26 mouse cellular contexts compared by ENCODE assay signal in genomic region chr14:58124625-58125024, GRCm38 (mm10). TPM values are rescaled to one million over a fixed set of nuclear protein-coding genes. Genes with fewer than 3 reads are reported as not detected.
"Had no signal": no experiment of that assay in that cellular context is flagged by ENCODE, and none has a peak within 500 bp of the region (broad histone marks: within the 10 kb centered on the region; RNA-seq: fewer than 3 reads in every experiment).

No protein-coding gene starts in this region.

- H3K4me2 ChIP-seq: heart, embryonic 11.5 days; hindbrain, embryonic 12.5 days; hindbrain, embryonic 14.5 days; kidney, embryonic 15.5 days; limb, embryonic 12.5 days; liver, embryonic 11.5 days; liver, embryonic 13.5 days; liver, embryonic 15.5 days had no signal

- H3K9me3 ChIP-seq: hindbrain, embryonic 10.5 days; hindbrain, embryonic 12.5 days; kidney, embryonic 15.5 days; limb, embryonic 10.5 days; limb, embryonic 12.5 days; liver, embryonic 13.5 days; liver, embryonic 15.5 days had no signal

- H3K36me3 ChIP-seq: hindbrain, embryonic 10.5 days; hindbrain, embryonic 12.5 days; kidney, embryonic 15.5 days; limb, embryonic 10.5 days; limb, embryonic 12.5 days; liver, embryonic 13.5 days; liver, embryonic 15.5 days had no signal

- H3K27ac ChIP-seq: gastrocnemius, adult 2 months; heart, adult 2 months; hindbrain, embryonic 10.5 days; hindbrain, embryonic 12.5 days; hindbrain, embryonic 14.5 days; kidney, embryonic 15.5 days; kidney, postnatal 0 days; limb, embryonic 10.5 days; limb, embryonic 12.5 days; liver, embryonic 13.5 days; liver, embryonic 15.5 days had no signal

- ATAC-seq: hindbrain, embryonic 16.5 days had no signal

- H3K4me1 ChIP-seq: hindbrain, embryonic 10.5 days; hindbrain, embryonic 12.5 days; kidney, embryonic 15.5 days; limb, embryonic 10.5 days; limb, embryonic 12.5 days; liver, embryonic 13.5 days; liver, embryonic 15.5 days had no signal

- H3K4me3 ChIP-seq: gastrocnemius, adult 2 months; heart, adult 2 months; hindbrain, embryonic 10.5 days; hindbrain, embryonic 12.5 days; kidney, embryonic 15.5 days; limb, embryonic 10.5 days; limb, embryonic 12.5 days; liver, embryonic 13.5 days; liver, embryonic 15.5 days had no signal

- H3K9ac ChIP-seq: hindbrain, embryonic 12.5 days; hindbrain, embryonic 14.5 days; kidney, embryonic 15.5 days; limb, embryonic 12.5 days; liver, embryonic 13.5 days; liver, embryonic 15.5 days had no signal

- H3K27me3 ChIP-seq: hindbrain, embryonic 12.5 days; kidney, embryonic 15.5 days; limb, embryonic 12.5 days; liver, embryonic 13.5 days; liver, embryonic 15.5 days had no signal

- DNase-seq: gastrocnemius, adult 2 months; gastrocnemius, postnatal 10 days; gastrocnemius, postnatal 25 days; heart, adult 2 months; heart, postnatal 10 days; heart, postnatal 4 days; kidney, adult 11 months; kidney, adult 8-10 months; kidney, postnatal 14 days; kidney, postnatal 36 days; layer of hippocampus, adult 9-11 months; layer of hippocampus, postnatal 36 days; liver; liver, embryonic 13.5 days had no signal

RNA-seq across cellular contexts. Expression of gene Fgf9, which starts 54.3 kb away (rescaled TPM):
- total RNA-seq: granulocyte monocyte progenitor cell, adult 5-6 weeks had no signal
